Mouse (Mus musculus): Measurements from ENCODE around the gene Zc3h15. TPM values are rescaled to one million over a fixed set of nuclear protein-coding genes. Genes with fewer than 3 reads are reported as not detected.
A peak's percentile ranks its signal among the peaks of the same experiment; 100 is the strongest.

The Zc3h15 gene
- 176 and 191 TPM in 2 replicates for polyA plus RNA-seq (2014; fragmentation: Nextera tagmentation; extraction: Ambion mirVana)

- Histone ChIP-seq H3K4me2 (replicated peaks; ENCODE audit: low read depth, low read length) (peak within 1 kb of the TSS; percentile 61), H3K27me3 (ENCODE audit: control insufficient read depth, insufficient read depth, low read length) (no peaks in the 10 kb centered on the region), H3K9ac (ENCODE audit: low read depth, low read length) (peak within 1 kb of the TSS; percentile 96), H3K4me3 (ENCODE audit: low read depth, low read length) (peak within 1 kb of the TSS; percentile 77), H3K27ac (ENCODE audit: low read depth, low read length) (peak within 1 kb of the TSS; percentile 86), H3K36me3 (ENCODE audit: control insufficient read depth, insufficient read depth, low read length) (no peaks in the 10 kb centered on the region), H3K9me3 (ENCODE audit: control insufficient read depth, low read length) (no peaks in the 10 kb centered on the region), H3K4me1 (replicated peaks; ENCODE audit: control insufficient read depth, insufficient read depth, low read length) (no peaks in the 10 kb centered on the region)
- ATAC-seq (ENCODE audit: low FRiP score) (peak; percentile 100), DNase-seq (ENCODE audit: low spot score) (peak; percentile 96)
- WGBS, result under 1% methylated on average over 78 of the region's 100 CpGs
These were observed at the start of gene Zc3h15 for GRCm38 (mm10) chr2:83644276-83645252. Zc3h15 (plus strand) TSS chr2:83644435.

DNA sequence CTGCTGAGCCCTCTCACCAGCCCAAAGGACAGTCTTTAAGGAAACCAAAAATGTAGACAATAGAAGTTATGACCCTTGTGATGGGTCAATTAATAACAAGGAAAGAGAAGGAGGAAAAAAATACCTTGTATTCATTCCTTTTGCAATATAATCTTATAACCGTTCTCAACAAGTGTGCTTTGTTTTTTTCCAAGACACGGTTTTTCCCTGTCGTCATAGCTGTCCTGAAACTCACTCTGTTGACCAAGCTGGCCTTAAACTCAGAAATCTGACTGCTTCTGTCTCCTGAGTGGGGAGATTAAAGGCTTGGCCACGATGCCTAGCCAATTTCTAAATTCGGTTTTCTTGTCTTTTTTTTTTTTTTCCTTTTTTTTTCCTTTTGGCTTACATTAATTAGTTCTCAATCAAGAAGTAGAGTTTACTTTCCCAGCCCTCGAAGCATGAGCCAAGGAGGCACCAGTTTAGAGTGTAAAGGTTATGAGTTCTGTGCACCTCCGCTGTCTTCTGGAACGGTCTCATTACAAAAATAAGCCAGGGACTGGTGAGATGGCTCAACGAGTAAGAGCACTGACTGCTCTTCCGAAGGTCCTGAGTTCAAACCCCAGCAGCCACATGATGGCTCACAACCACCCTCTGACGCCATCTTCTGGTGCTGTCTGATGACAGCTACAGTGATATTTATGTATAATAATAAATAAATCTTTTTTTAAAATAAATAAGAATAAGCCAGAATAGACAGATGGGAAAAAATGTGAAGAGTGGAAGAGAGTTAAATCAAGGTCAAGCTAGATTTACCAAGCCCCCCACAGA is 23.5 kb upstream of the Zc3h15 start:
- H3K9me3 ChIP-seq (ENCODE audit: control insufficient read depth, low read length), result no peaks in the 10 kb centered on the region
- H3K9ac ChIP-seq (ENCODE audit: low read depth, low read length), result no peak overlapping the region
- H3K4me3 ChIP-seq (ENCODE audit: low read depth, low read length), result no peak overlapping the region
- no peaks in the 10 kb centered on the region for H3K36me3 ChIP-seq (ENCODE audit: control insufficient read depth, insufficient read depth, low read length)
- WGBS, result 90% methylated on average over 11 of the region's 11 CpGs
- no peak overlapping the region for H3K4me2 ChIP-seq (replicated peaks; ENCODE audit: low read depth, low read length)
- H3K4me1 ChIP-seq (replicated peaks; ENCODE audit: control insufficient read depth, insufficient read depth, low read length), result no peaks in the 10 kb centered on the region
- no peak overlapping the region for H3K27ac ChIP-seq (ENCODE audit: low read depth, low read length)
- ATAC-seq (ENCODE audit: low FRiP score) (no peak), DNase-seq (ENCODE audit: low spot score) (no peak)
- H3K27me3 ChIP-seq (ENCODE audit: control insufficient read depth, insufficient read depth, low read length), result no peaks in the 10 kb centered on the region

- 85% methylated on average over 4 of the region's 4 CpGs for WGBS
- Histone ChIP-seq H3K27ac (ENCODE audit: low read depth, low read length) (no peak overlapping the region), H3K9me3 (ENCODE audit: control insufficient read depth, low read length) (no peaks in the 10 kb centered on the region), H3K4me2 (replicated peaks; ENCODE audit: low read depth, low read length) (no peak overlapping the region), H3K27me3 (ENCODE audit: control insufficient read depth, insufficient read depth, low read length) (no peaks in the 10 kb centered on the region), H3K9ac (ENCODE audit: low read depth, low read length) (no peak overlapping the region), H3K36me3 (ENCODE audit: control insufficient read depth, insufficient read depth, low read length) (no peaks in the 10 kb centered on the region), H3K4me3 (ENCODE audit: low read depth, low read length) (no peak overlapping the region), H3K4me1 (replicated peaks; ENCODE audit: control insufficient read depth, insufficient read depth, low read length) (no peaks in the 10 kb centered on the region)
- DNase-seq (ENCODE audit: low spot score), result no peak
- ATAC-seq (ENCODE audit: low FRiP score), result no peak
These were observed 22.7 kb upstream of the Zc3h15 start for GRCm38 (mm10) chr2:83621511-83621910.

DNA sequence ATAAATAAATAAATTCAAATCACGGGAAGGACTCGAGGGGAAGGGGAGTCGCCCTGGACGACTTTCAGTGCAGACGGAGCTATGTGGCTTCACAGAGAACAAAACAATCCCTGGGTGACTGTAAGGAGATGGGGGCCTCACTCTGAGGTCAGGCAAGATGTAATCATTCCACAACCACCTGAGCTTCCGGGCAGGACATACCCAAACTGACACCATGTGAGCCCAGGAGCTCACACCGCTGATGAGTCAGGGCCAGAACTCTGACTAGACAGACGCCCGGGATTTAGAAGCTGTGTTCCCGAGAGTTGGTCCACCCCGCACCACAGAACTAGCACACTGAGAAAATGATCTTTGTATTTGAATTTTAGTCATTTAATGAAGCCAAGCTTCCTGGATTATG is 21.4 kb upstream of the Zc3h15 start:
- ATAC-seq (ENCODE audit: low FRiP score) (no peak), DNase-seq (ENCODE audit: low spot score) (no peak)
- WGBS, result 61% methylated on average over 11 of the region's 11 CpGs
- Histone ChIP-seq H3K27me3 (ENCODE audit: control insufficient read depth, insufficient read depth, low read length) (no peaks in the 10 kb centered on the region), H3K4me3 (ENCODE audit: low read depth, low read length) (no peak overlapping the region), H3K9me3 (ENCODE audit: control insufficient read depth, low read length) (no peaks in the 10 kb centered on the region), H3K9ac (ENCODE audit: low read depth, low read length) (no peak overlapping the region), H3K27ac (ENCODE audit: low read depth, low read length) (no peak overlapping the region), H3K4me2 (replicated peaks; ENCODE audit: low read depth, low read length) (no peak overlapping the region), H3K4me1 (replicated peaks; ENCODE audit: control insufficient read depth, insufficient read depth, low read length) (no peaks in the 10 kb centered on the region), H3K36me3 (ENCODE audit: control insufficient read depth, insufficient read depth, low read length) (no peaks in the 10 kb centered on the region)

DNA sequence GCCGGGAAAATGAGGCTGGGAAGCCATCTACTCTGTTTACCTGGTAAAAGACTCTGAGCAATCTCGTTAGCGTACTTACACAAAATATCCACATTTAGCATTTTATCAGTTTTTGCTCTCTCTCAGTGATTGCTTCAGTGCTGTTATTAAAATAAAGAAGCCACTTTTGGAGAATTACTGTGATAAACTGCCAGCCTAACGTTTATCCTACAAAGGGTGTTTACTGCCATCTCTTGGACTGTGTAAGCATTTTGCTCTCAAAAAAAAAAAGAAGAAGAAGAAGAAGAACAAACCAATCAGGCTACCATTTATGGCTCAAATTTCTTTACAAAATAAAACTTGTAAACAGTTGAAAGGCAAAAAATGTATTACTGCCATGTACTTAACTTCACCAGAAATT is 20.2 kb upstream of the Zc3h15 start:
- no peak overlapping the region for H3K27ac ChIP-seq (ENCODE audit: low read depth, low read length)
- no peak for ATAC-seq (ENCODE audit: low FRiP score)
- 82% methylated on average over 4 of the region's 4 CpGs for WGBS
- H3K9me3 ChIP-seq (ENCODE audit: control insufficient read depth, low read length), result no peaks in the 10 kb centered on the region
- H3K9ac ChIP-seq (ENCODE audit: low read depth, low read length), result no peak overlapping the region
- DNase-seq (ENCODE audit: low spot score), result no peak
- H3K4me2 ChIP-seq (replicated peaks; ENCODE audit: low read depth, low read length), result no peak overlapping the region
- H3K36me3 ChIP-seq (ENCODE audit: control insufficient read depth, insufficient read depth, low read length), result no peaks in the 10 kb centered on the region
- H3K4me1 ChIP-seq (replicated peaks; ENCODE audit: control insufficient read depth, insufficient read depth, low read length), result no peaks in the 10 kb centered on the region
- no peak overlapping the region for H3K4me3 ChIP-seq (ENCODE audit: low read depth, low read length)
- H3K27me3 ChIP-seq (ENCODE audit: control insufficient read depth, insufficient read depth, low read length), result no peaks in the 10 kb centered on the region

- 32% methylated on average over 10 of the region's 10 CpGs for WGBS
- peak; percentile 68 for ATAC-seq (ENCODE audit: low FRiP score)
- Histone ChIP-seq H3K9ac (ENCODE audit: low read depth, low read length) (no peak overlapping the region), H3K27ac (ENCODE audit: low read depth, low read length) (no peak overlapping the region), H3K4me3 (ENCODE audit: low read depth, low read length) (no peak overlapping the region), H3K9me3 (ENCODE audit: control insufficient read depth, low read length) (no peaks in the 10 kb centered on the region), H3K4me2 (replicated peaks; ENCODE audit: low read depth, low read length) (no peak overlapping the region), H3K27me3 (ENCODE audit: control insufficient read depth, insufficient read depth, low read length) (no peaks in the 10 kb centered on the region), H3K36me3 (ENCODE audit: control insufficient read depth, insufficient read depth, low read length) (no peaks in the 10 kb centered on the region), H3K4me1 (replicated peaks; ENCODE audit: control insufficient read depth, insufficient read depth, low read length) (no peaks in the 10 kb centered on the region)
- peak; percentile 83 for DNase-seq (ENCODE audit: low spot score)
These were observed 18.8 kb upstream of the Zc3h15 start for GRCm38 (mm10) chr2:83625226-83626108.

DNA sequence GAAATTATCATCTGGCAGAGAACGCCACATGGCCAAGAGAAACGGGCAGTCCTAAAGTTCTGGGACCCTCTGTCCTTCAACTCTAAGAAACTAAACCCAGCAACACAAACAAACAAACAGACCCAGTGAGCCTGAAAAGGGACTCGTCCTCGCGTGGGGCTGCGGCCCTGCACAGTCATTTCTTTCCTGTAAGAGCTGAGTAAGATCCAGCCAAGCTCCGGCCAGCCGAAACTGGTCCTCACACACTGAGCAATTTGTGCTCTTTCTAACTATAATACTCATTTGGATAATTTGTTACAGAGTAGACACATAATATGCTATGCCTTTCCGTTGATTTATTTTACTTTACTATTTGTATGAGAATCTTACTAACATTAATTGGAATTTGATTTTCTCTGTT is 17.4 kb upstream of the Zc3h15 start:
- Histone ChIP-seq H3K9ac (ENCODE audit: low read depth, low read length) (no peak overlapping the region), H3K27me3 (ENCODE audit: control insufficient read depth, insufficient read depth, low read length) (no peaks in the 10 kb centered on the region), H3K36me3 (ENCODE audit: control insufficient read depth, insufficient read depth, low read length) (no peaks in the 10 kb centered on the region), H3K9me3 (ENCODE audit: control insufficient read depth, low read length) (no peaks in the 10 kb centered on the region), H3K4me1 (replicated peaks; ENCODE audit: control insufficient read depth, insufficient read depth, low read length) (no peaks in the 10 kb centered on the region), H3K4me2 (replicated peaks; ENCODE audit: low read depth, low read length) (no peak overlapping the region), H3K27ac (ENCODE audit: low read depth, low read length) (no peak overlapping the region), H3K4me3 (ENCODE audit: low read depth, low read length) (no peak overlapping the region)
- DNase-seq (ENCODE audit: low spot score) (no peak), ATAC-seq (ENCODE audit: low FRiP score) (no peak)
- WGBS, result 81% methylated on average over 9 of the region's 9 CpGs

GRCm38 (mm10) chr2:83627495-83627894 is 16.7 kb upstream of the Zc3h15 start:
- no peak overlapping the region for H3K9ac ChIP-seq (ENCODE audit: low read depth, low read length)
- no peak for ATAC-seq (ENCODE audit: low FRiP score)
- H3K27me3 ChIP-seq (ENCODE audit: control insufficient read depth, insufficient read depth, low read length), result no peaks in the 10 kb centered on the region
- H3K4me1 ChIP-seq (replicated peaks; ENCODE audit: control insufficient read depth, insufficient read depth, low read length), result no peaks in the 10 kb centered on the region
- no peaks in the 10 kb centered on the region for H3K9me3 ChIP-seq (ENCODE audit: control insufficient read depth, low read length)
- WGBS, result 87% methylated on average over 9 of the region's 9 CpGs
- no peak for DNase-seq (ENCODE audit: low spot score)
- H3K4me2 ChIP-seq (replicated peaks; ENCODE audit: low read depth, low read length), result no peak overlapping the region
- H3K4me3 ChIP-seq (ENCODE audit: low read depth, low read length), result no peak overlapping the region
- no peak overlapping the region for H3K27ac ChIP-seq (ENCODE audit: low read depth, low read length)
- no peaks in the 10 kb centered on the region for H3K36me3 ChIP-seq (ENCODE audit: control insufficient read depth, insufficient read depth, low read length)

Measured in hindbrain, embryonic 11.5 days (tissue).